Mouse (Mus musculus): Measurements from ENCODE around the gene Galnt15. TPM values are rescaled to one million over a fixed set of nuclear protein-coding genes. Genes with fewer than 3 reads are reported as not detected.

Galnt15 gene
- polyA plus RNA-seq, 1 experiment = 3.5 TPM

DNA sequence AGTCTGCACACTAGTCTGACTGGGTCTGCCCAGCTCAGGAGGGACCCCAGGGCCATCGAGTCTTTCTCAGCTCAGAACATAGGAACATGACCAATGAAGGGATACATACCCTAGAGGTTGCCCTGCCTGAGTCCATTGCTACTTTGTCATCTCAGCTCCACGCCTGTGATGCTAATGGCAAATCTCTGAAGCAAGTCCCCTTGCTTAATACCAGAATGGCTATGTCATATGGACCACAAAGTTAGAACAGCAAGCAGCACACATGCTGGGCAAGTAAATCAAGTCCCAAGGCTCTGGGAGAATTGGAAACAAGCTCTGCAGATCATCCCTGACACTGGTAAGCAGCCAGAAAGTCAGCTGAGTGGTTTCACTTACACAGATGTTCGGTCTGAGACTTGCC, 70.2 kb downstream of the Galnt15 start:
- TF ChIP-seq CTCF (IDR thresholded peaks at IDR 0.05; ENCODE audit: control insufficient read depth, insufficient read depth, low read length) (no peak), POLR2A (IDR thresholded peaks at IDR 0.05; ENCODE audit: borderline replicate concordance, control insufficient read depth, low read depth, low read length) (no peak)
- WGBS = 87% methylated on average over 3 of the region's 3 CpGs
- no peaks in the 10 kb centered on the region; the same call in 1 of the 2 replicates for H3K4me1 ChIP-seq (ENCODE audit: control insufficient read depth, insufficient read depth, low read length)
- H3K4me3 ChIP-seq (replicated peaks; ENCODE audit: control insufficient read depth, low read depth, low read length) = no peak overlapping the region
- no peak overlapping the region for H3K27ac ChIP-seq (ENCODE audit: control insufficient read depth, insufficient read depth, low read depth, low read length, poor library complexity)

DNA sequence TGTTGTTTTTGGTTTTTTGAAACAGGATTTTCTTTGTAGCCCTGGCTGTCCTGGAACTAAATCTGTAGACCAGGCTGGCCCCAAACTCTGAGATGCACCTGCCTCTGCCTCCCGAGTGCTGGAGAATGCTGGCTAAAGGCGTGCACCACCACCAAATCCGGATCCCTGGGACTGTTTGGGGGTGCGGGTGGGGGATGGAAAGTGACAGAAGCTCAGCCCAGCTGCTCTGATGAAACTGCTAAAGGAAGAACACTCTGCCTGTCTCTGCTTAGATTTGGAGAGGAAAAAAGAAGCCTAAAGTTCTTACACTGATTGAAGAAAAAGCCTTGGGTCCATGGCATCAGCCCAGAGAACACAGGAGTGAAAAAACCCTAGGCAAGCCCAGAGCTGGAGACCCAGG, 74.8 kb downstream of the Galnt15 start:
- no peak for TF ChIP-seq POLR2A (IDR thresholded peaks at IDR 0.05; ENCODE audit: borderline replicate concordance, control insufficient read depth, low read depth, low read length)
- no peak for TF ChIP-seq CTCF (IDR thresholded peaks at IDR 0.05; ENCODE audit: control insufficient read depth, insufficient read depth, low read length)
- Histone ChIP-seq H3K27ac (ENCODE audit: control insufficient read depth, insufficient read depth, low read depth, low read length, poor library complexity) (no peak overlapping the region), H3K4me3 (replicated peaks; ENCODE audit: control insufficient read depth, low read depth, low read length) (no peak overlapping the region), H3K4me1 (ENCODE audit: control insufficient read depth, insufficient read depth, low read length) (no peaks in the 10 kb centered on the region; the same call in 1 of the 2 replicates)
- 83% methylated on average over 4 of the region's 4 CpGs for WGBS

DNA sequence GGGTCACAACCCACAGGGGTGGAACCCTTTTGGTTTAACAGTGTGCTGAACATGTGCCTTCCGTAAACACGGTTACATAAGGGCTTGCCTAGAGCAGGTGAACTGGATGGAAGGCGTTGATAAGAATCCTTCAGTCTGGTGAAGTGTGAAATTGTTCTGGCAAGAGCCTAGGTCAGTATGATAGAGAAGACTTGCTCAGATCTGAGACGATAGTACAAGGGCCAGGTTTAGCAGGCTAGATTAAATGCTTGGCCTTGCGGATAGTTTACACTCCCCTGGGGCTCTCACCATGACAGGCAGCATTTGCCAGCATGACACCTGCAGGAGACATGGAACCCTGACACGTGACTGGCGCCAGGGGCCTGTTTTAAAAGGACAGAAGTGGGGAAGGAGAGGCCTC, 76.9 kb downstream of the Galnt15 start:
- WGBS = 70% methylated on average over 7 of the region's 7 CpGs
- Histone ChIP-seq H3K4me1 (ENCODE audit: control insufficient read depth, insufficient read depth, low read length) (no peaks in the 10 kb centered on the region; the same call in 1 of the 2 replicates), H3K4me3 (replicated peaks; ENCODE audit: control insufficient read depth, low read depth, low read length) (no peak overlapping the region), H3K27ac (ENCODE audit: control insufficient read depth, insufficient read depth, low read depth, low read length, poor library complexity) (no peak overlapping the region)
- TF ChIP-seq POLR2A (IDR thresholded peaks at IDR 0.05; ENCODE audit: borderline replicate concordance, control insufficient read depth, low read depth, low read length) (no peak), CTCF (IDR thresholded peaks at IDR 0.05; ENCODE audit: control insufficient read depth, insufficient read depth, low read length) (no peak)

GRCm38 (mm10) chr14:32106911-32107310, 78.1 kb downstream of the Galnt15 start:
- Histone ChIP-seq H3K27ac (ENCODE audit: control insufficient read depth, insufficient read depth, low read depth, low read length, poor library complexity) (no peak overlapping the region), H3K4me1 (ENCODE audit: control insufficient read depth, insufficient read depth, low read length) (no peaks in the 10 kb centered on the region; the same call in 1 of the 2 replicates), H3K4me3 (replicated peaks; ENCODE audit: control insufficient read depth, low read depth, low read length) (no peak overlapping the region)
- no peak for TF ChIP-seq POLR2A (IDR thresholded peaks at IDR 0.05; ENCODE audit: borderline replicate concordance, control insufficient read depth, low read depth, low read length)
- no peak for TF ChIP-seq CTCF (IDR thresholded peaks at IDR 0.05; ENCODE audit: control insufficient read depth, insufficient read depth, low read length)
- 79% methylated on average over 4 of the region's 4 CpGs for WGBS

Other genes starting within 250 kb of the Galnt15 start
- 13.4 and 20.6 TPM in 2 replicates for gene Ankrd28, start 198.3 kb upstream of the Galnt15 start, polyA plus RNA-seq (2011; ENCODE audit: insufficient read depth, insufficient read length, low replicate concordance, missing spikeins)
- gene Oxnad1, start 56.4 kb downstream of the Galnt15 start, polyA plus RNA-seq (2011; ENCODE audit: insufficient read depth, insufficient read length, low replicate concordance, missing spikeins) = 6.5 and 10.5 TPM in 2 replicates
- 15.2 and 54.2 TPM in 2 replicates for gene Dph3, start 56.7 kb downstream of the Galnt15 start, polyA plus RNA-seq (2011; ENCODE audit: insufficient read depth, insufficient read length, low replicate concordance, missing spikeins)
- gene Msmb, start 113.0 kb downstream of the Galnt15 start, polyA plus RNA-seq (2011; ENCODE audit: insufficient read depth, insufficient read length, low replicate concordance, missing spikeins) = not detected in 2 replicates
- gene Ncoa4, start 130.9 kb downstream of the Galnt15 start, polyA plus RNA-seq (2011; ENCODE audit: insufficient read depth, insufficient read length, low replicate concordance, missing spikeins) = 108 and 110 TPM in 2 replicates
- 13.1 and 14.7 TPM in 2 replicates for gene Timm23, start 172.9 kb downstream of the Galnt15 start, polyA plus RNA-seq (2011; ENCODE audit: insufficient read depth, insufficient read length, low replicate concordance, missing spikeins)
- 16.8 and 20.8 TPM in 2 replicates for gene Parg, start 173.0 kb downstream of the Galnt15 start, polyA plus RNA-seq (2011; ENCODE audit: insufficient read depth, insufficient read length, low replicate concordance, missing spikeins)

Measured in bone marrow, adult 2 months (tissue).